Mouse (Mus musculus) CD4-positive, CD25-positive, alpha-beta regulatory T cell, adult 9 weeks (primary cell): ENCODE results near the gene Chic1. TPM values are rescaled to one million over a fixed set of nuclear protein-coding genes. Genes with fewer than 3 reads are reported as not detected.

Source experiments
- polyA plus RNA-seq: library from polyadenylated mRNA; unstranded; fragments of 100-300 nt; shearing (Covaris generic); gene quantifications from one replicate; pipeline ENCODE4 v1.2.1, GENCODE M21; 2017

Chic1 gene
- polyA plus RNA-seq: 4.0 TPM

DNA sequence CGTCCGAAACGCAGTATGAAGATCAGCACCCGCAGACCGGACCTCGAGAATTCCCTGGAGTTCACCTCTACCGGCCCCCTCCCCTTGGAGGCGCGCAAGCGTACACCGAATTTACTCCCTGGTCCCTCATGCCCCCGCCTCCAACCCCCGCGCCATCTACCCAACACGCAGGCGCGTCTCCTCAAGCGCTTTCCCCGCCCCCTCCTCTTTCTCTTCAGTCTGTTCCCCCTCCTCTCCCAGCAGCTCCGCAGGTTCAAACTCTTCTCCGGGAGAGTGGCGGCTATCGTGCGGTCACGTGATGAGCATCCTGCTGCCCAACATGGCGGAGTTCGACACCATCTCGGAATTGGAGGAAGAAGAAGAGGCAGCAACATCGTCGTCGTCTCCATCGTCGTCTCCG, at the start of gene Chic1:
TSS of gene Chic1 (plus strand) at position 190 of the 400 bp plus-strand sequence.

GRCm38 (mm10) chrX:103321146-103321545, 35.1 kb upstream of the Chic1 start, which contains the start of gene Cdx4:
Gene Cdx4 (plus strand): TSS chrX:103321398.

DNA sequence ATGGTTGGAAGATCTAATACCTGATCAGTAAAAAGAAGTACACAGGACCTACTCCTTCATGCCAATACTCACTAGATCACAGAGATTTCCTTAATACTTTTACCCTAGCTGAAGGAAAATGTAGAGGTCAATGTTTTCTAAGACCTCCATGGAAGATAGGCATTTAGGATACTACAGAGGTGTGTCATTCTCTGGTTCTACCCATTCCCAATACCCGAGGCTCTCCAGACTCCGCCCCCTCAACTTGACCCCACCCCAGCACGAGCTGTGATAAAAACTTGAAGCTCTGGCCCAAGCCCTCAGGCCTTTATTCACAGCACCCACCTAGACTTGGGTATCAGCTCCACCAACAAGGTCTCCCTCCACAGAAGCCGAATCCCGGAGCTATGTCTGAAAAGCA, 57.9 kb downstream of the Chic1 start, which contains the start of gene Tsx:
TSS of gene Tsx (plus strand) at position 301 of the 400 bp plus-strand sequence.

GRCm38 (mm10) chrX:103421710-103422109, 65.4 kb downstream of the Chic1 start, which contains the start of gene Gm26992:
Gene Gm26992 (plus strand): TSS chrX:103422010.

Other genes starting within 250 kb of the Chic1 start
- gene Nap1l2, start 169.8 kb upstream of the Chic1 start, polyA plus RNA-seq: not detected
- not detected for gene Cdx4, start 35.1 kb upstream of the Chic1 start, polyA plus RNA-seq
- 0.57 TPM for gene Tsx, start 58.0 kb downstream of the Chic1 start, polyA plus RNA-seq
- gene Gm26992, start 65.5 kb downstream of the Chic1 start, polyA plus RNA-seq: not detected